Mouse (Mus musculus): ENCODE measurements at regions not wholly inside any gene's neighbourhood (a gene's known extent, or its start where the extent isn't known, plus 50 kb on each side); places are given as distances from the start of the nearest gene placed in this dataset.

- TF ChIP-seq GATA1 (IDR thresholded peaks at IDR 0.05; ENCODE audit: borderline replicate concordance, low read length): no peak
- TF ChIP-seq FLI1 (IDR thresholded peaks at IDR 0.05; ENCODE audit: low read length): no peak
Measured at GRCm38 (mm10) chr12:77834891-77835290, 359.2 kb upstream of the Gm6657 start.

All from megakaryocyte, embryonic 14.5 days (primary cell).